Mouse (Mus musculus): ENCODE results near the gene Tef. TPM values are rescaled to one million over a fixed set of nuclear protein-coding genes. Genes with fewer than 3 reads are reported as not detected.

Tef gene
- 4.5 and 5.9 TPM in 2 replicates for polyA plus RNA-seq (2015; fragmentation: Nextera tagmentation; extraction: Ambion mirVana)

GRCm38 (mm10) chr15:81802001-81802890 is at the start of gene Tef:
TSS of gene Tef (plus strand) at chr15:81802421.
- Histone ChIP-seq H3K36me3 (no peaks in the 10 kb centered on the region), H3K27me3 (no peaks in the 10 kb centered on the region), H3K27ac (peak within 1 kb of the TSS; percentile 67), H3K4me1 (replicated peaks) (peaks cover 50% of the 10 kb centered on the region), H3K9me3 (replicated peaks) (no peaks in the 10 kb centered on the region), H3K4me2 (peak within 1 kb of the TSS; percentile 76), H3K9ac (peak within 1 kb of the TSS; percentile 64), H3K4me3 (replicated peaks) (peak within 1 kb of the TSS; percentile 52)
- peak; percentile 78 for DNase-seq
- ATAC-seq (ENCODE audit: low read depth): peak; percentile 86
- WGBS (ENCODE audit: insufficient replicate concordance): 15% methylated on average over 19 of the region's 19 CpGs

DNA sequence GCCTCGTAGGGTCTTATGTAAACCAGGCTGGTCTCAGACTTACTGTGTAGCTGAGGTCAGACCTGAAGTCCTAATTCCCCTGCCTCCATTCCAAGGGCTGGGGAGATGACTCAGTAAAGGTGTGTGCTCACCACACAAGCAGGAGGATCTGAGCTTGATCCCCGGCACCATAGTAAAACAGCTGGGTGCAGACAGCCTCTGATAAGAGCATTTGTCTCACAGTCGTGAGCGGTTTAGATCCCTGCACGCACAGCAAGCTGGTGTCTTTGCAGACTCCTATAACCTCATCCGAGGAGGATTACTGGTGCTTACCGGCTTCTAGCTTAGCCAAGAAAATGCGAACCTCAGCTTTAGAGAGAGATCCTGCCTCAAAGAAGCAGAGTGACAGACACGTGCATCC is 48.6 kb upstream of the Tef start:
- 0 out of 2 replicates have a peak, but pooled peaks have one; percentile 29 for ATAC-seq (ENCODE audit: low read depth)

GRCm38 (mm10) chr15:81758701-81759100 is 43.5 kb upstream of the Tef start:
- Histone ChIP-seq H3K27me3 (no peaks in the 10 kb centered on the region), H3K4me1 (replicated peaks) (peaks cover 35% of the 10 kb centered on the region), H3K9ac (no peak overlapping the region), H3K4me3 (replicated peaks) (no peak overlapping the region), H3K9me3 (replicated peaks) (no peaks in the 10 kb centered on the region), H3K27ac (no peak overlapping the region), H3K36me3 (peaks cover 17% of the 10 kb centered on the region), H3K4me2 (no peak overlapping the region)
- no peak for ATAC-seq (ENCODE audit: low read depth)
- 86% methylated on average over 5 of the region's 5 CpGs for WGBS (ENCODE audit: insufficient replicate concordance)
- DNase-seq: no peak

More for the DNA sequence above, 48.6 kb upstream of the Tef start:
- H3K27ac ChIP-seq: no peak overlapping the region
- H3K9me3 ChIP-seq (replicated peaks): no peaks in the 10 kb centered on the region
- H3K9ac ChIP-seq: no peak overlapping the region
- no peak for DNase-seq
- H3K4me2 ChIP-seq: no peak overlapping the region
- peaks cover 24% of the 10 kb centered on the region for H3K4me1 ChIP-seq (replicated peaks)
- H3K36me3 ChIP-seq: peaks cover 20% of the 10 kb centered on the region
- no peak overlapping the region for H3K4me3 ChIP-seq (replicated peaks)
- H3K27me3 ChIP-seq: no peaks in the 10 kb centered on the region
- 67% methylated on average over 9 of the region's 9 CpGs for WGBS (ENCODE audit: insufficient replicate concordance)

DNA sequence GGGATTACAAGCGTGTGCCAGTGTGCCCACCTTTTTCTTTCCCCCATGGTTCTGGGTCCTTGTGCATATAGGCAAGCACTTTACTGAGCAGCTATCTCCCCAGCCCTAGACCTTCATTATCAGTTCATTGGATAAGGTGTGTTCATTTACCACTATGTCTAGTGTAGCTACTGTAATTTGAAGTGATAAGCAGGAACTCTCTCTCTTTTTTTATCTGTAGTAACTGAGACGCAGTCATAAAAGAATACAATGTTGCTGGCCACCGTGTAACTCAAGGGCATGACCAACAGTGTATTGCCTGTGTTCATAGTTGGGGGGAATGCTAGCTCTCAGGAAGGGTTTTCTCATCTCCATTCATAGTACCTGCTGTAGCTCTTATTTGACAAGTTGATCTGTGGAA is 42.7 kb upstream of the Tef start:
- Histone ChIP-seq H3K4me2 (peak overlapping the region; percentile 17; the same call in 1 of the 2 replicates), H3K36me3 (peaks cover 17% of the 10 kb centered on the region), H3K9ac (peak overlapping the region; percentile 51; the same call in 1 of the 2 replicates), H3K4me3 (replicated peaks) (no peak overlapping the region), H3K27ac (peak overlapping the region; percentile 61), H3K4me1 (replicated peaks) (peaks cover 39% of the 10 kb centered on the region), H3K27me3 (no peaks in the 10 kb centered on the region), H3K9me3 (replicated peaks) (no peaks in the 10 kb centered on the region)
- WGBS (ENCODE audit: insufficient replicate concordance): 35% methylated on average over 3 of the region's 3 CpGs
- DNase-seq (no peak), ATAC-seq (ENCODE audit: low read depth) (peak; percentile 75)

GRCm38 (mm10) chr15:81760361-81761079 is 41.7 kb upstream of the Tef start:
- no peak for DNase-seq
- no peaks in the 10 kb centered on the region for H3K9me3 ChIP-seq (replicated peaks)
- H3K4me3 ChIP-seq (replicated peaks): no peak overlapping the region
- no peak overlapping the region; the same call in 1 of the 2 replicates for H3K27ac ChIP-seq
- no peak overlapping the region for H3K9ac ChIP-seq
- no peaks in the 10 kb centered on the region for H3K27me3 ChIP-seq
- no peak overlapping the region for H3K4me2 ChIP-seq
- H3K4me1 ChIP-seq (replicated peaks): peaks cover 47% of the 10 kb centered on the region
- peaks cover 9% of the 10 kb centered on the region for H3K36me3 ChIP-seq
- no peak for ATAC-seq (ENCODE audit: low read depth)
- WGBS (ENCODE audit: insufficient replicate concordance): 74% methylated on average over 5 of the region's 5 CpGs

DNA sequence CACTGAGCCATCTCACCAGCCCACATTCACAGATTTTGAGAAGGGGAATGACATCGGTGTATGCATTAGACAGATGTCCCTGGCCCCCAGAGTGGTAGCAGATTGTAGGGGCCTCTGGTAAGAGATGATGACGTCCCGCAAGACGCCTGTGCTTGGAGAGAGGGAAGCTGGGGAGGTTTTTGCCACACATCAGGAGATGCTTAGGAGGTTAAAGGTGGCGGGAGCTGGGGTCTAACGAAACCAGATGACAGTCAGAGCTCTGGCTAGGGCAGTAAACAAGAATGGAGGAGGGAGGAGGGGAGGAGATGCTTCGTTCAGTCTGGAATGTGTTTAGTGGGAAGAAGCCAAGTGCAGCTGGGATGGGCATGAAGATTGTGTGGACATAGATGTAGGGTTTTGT is 40.8 kb upstream of the Tef start:
- Histone ChIP-seq H3K4me3 (replicated peaks) (no peak overlapping the region), H3K4me1 (replicated peaks) (peaks cover 56% of the 10 kb centered on the region), H3K36me3 (peaks cover 4% of the 10 kb centered on the region; the same call in 1 of the 2 replicates), H3K27me3 (no peaks in the 10 kb centered on the region), H3K9me3 (replicated peaks) (no peaks in the 10 kb centered on the region), H3K9ac (no peak overlapping the region), H3K27ac (no peak overlapping the region), H3K4me2 (no peak overlapping the region)
- no peak for DNase-seq
- ATAC-seq (ENCODE audit: low read depth): no peak
- 84% methylated on average over 7 of the region's 7 CpGs for WGBS (ENCODE audit: insufficient replicate concordance)

GRCm38 (mm10) chr15:81761959-81762358 is 40.3 kb upstream of the Tef start:
- Histone ChIP-seq H3K4me2 (no peak overlapping the region), H3K4me1 (replicated peaks) (peaks cover 59% of the 10 kb centered on the region), H3K27me3 (no peaks in the 10 kb centered on the region), H3K36me3 (peaks cover 4% of the 10 kb centered on the region; the same call in 1 of the 2 replicates), H3K27ac (no peak overlapping the region), H3K9ac (no peak overlapping the region), H3K9me3 (replicated peaks) (no peaks in the 10 kb centered on the region), H3K4me3 (replicated peaks) (no peak overlapping the region)
- ATAC-seq (ENCODE audit: low read depth) (no peak), DNase-seq (no peak)
- 78% methylated on average over 3 of the region's 3 CpGs for WGBS (ENCODE audit: insufficient replicate concordance)

DNA sequence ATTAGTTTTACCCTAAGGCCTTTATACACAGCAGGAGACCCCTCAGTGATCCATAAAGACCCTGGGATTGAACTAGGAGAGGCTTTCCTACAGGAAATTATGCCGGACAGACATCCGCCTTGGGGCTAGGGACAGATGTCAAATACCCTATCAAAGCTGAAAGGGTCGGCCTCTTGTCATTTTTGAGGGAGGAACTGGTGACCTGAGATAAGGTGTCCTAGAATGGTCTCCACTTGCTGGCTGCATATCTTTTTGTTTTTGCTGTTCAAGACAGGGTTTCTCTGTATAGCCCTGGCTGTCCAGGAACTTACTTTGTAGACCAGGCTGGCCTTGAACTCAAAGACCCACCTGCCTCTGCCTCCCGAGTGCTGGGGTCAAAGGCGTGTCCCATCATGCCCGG is 37.6 kb upstream of the Tef start:
- no peaks in the 10 kb centered on the region for H3K27me3 ChIP-seq
- peak; percentile 68 for ATAC-seq (ENCODE audit: low read depth)
- peaks cover 9% of the 10 kb centered on the region; the same call in 1 of the 2 replicates for H3K36me3 ChIP-seq
- no peaks in the 10 kb centered on the region for H3K9me3 ChIP-seq (replicated peaks)
- WGBS (ENCODE audit: insufficient replicate concordance): 27% methylated on average over 6 of the region's 6 CpGs
- no peak overlapping the region for H3K4me3 ChIP-seq (replicated peaks)
- H3K9ac ChIP-seq: no peak overlapping the region
- DNase-seq: peak; percentile 28
- H3K4me1 ChIP-seq (replicated peaks): peaks cover 54% of the 10 kb centered on the region
- H3K27ac ChIP-seq: peak overlapping the region; percentile 37
- H3K4me2 ChIP-seq: 0 out of 2 replicates have a peak overlapping the region, but pooled peaks have one; percentile 15

DNA sequence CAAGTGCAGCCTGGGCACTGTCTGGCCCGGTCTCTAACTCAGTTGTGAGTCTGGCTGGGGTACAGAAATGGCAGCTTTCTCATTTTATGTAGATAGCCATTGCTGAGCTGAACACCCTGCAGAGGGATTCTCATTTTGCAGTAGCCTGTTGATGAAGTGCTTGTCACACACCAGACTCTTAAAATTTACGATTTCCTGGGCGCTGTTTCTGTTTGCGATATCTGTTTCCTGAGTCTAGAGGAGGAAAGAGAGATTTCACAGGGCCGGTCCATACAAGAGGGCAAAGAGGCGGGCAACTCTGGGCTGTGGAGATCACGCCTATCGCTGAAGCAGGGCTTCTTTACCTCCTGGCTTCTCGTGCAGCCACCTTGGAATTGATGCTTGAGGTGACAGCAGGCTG is 36.6 kb upstream of the Tef start:
- WGBS (ENCODE audit: insufficient replicate concordance): 48% methylated on average over 9 of the region's 9 CpGs
- no peak overlapping the region for H3K4me2 ChIP-seq
- no peak overlapping the region for H3K27ac ChIP-seq
- DNase-seq (no peak), ATAC-seq (ENCODE audit: low read depth) (no peak)
- H3K4me3 ChIP-seq (replicated peaks): no peak overlapping the region
- no peak overlapping the region for H3K9ac ChIP-seq
- no peaks in the 10 kb centered on the region for H3K27me3 ChIP-seq
- H3K4me1 ChIP-seq (replicated peaks): peaks cover 43% of the 10 kb centered on the region
- no peaks in the 10 kb centered on the region for H3K9me3 ChIP-seq (replicated peaks)
- peaks cover 17% of the 10 kb centered on the region for H3K36me3 ChIP-seq

DNA sequence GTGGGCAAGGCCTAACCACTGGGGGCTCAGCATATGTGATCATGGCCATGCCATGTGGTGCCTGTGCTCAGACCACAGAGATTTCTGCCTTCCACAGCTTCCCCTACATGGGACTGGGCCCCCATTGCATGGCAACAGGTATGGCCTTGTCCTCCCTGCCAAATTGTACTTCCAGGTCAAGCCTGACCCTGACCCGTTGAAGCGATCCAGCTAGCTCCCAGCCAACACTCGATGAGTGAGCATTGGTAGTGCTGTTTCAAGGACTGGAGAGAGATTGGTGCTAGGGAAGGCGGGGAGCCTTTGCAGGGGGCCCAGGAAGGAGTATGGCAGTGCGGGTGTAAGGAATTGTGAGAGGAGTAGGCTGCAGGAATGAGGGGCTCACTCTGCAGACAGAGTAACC is 35.8 kb upstream of the Tef start:
- no peak for DNase-seq
- H3K4me3 ChIP-seq (replicated peaks): no peak overlapping the region
- H3K27ac ChIP-seq: no peak overlapping the region
- WGBS (ENCODE audit: insufficient replicate concordance): 77% methylated on average over 5 of the region's 5 CpGs
- H3K36me3 ChIP-seq: peaks cover 18% of the 10 kb centered on the region
- ATAC-seq (ENCODE audit: low read depth): no peak
- no peak overlapping the region for H3K9ac ChIP-seq
- H3K9me3 ChIP-seq (replicated peaks): no peaks in the 10 kb centered on the region
- H3K27me3 ChIP-seq: no peaks in the 10 kb centered on the region
- H3K4me1 ChIP-seq (replicated peaks): peaks cover 41% of the 10 kb centered on the region
- H3K4me2 ChIP-seq: no peak overlapping the region

- H3K4me1 ChIP-seq (replicated peaks): peaks cover 34% of the 10 kb centered on the region
- H3K36me3 ChIP-seq: peaks cover 37% of the 10 kb centered on the region
- no peak overlapping the region for H3K4me3 ChIP-seq (replicated peaks)
- H3K4me2 ChIP-seq: no peak overlapping the region
- ATAC-seq (ENCODE audit: low read depth) (no peak; the same call in 1 of the 2 replicates), DNase-seq (peak; percentile 23)
- H3K9ac ChIP-seq: no peak overlapping the region
- WGBS (ENCODE audit: insufficient replicate concordance): 51% methylated on average over 13 of the region's 13 CpGs
- H3K9me3 ChIP-seq (replicated peaks): no peaks in the 10 kb centered on the region
- no peak overlapping the region for H3K27ac ChIP-seq
- H3K27me3 ChIP-seq: no peaks in the 10 kb centered on the region
Observed at GRCm38 (mm10) chr15:81769037-81769436, 33.2 kb upstream of the Tef start.

Measured in liver, embryonic 13.5 days (tissue).